Mouse (Mus musculus) adrenal gland, adult 10 weeks (tissue): Measurements from ENCODE around the gene Acsl6. TPM values are rescaled to one million over a fixed set of nuclear protein-coding genes. Genes with fewer than 3 reads are reported as not detected.

Experiments
- polyA plus RNA-seq: library from polyadenylated mRNA; stranded (reverse); fragments of 350-450 nt; fragmentation: Illumina TruSeq; extraction: RNeasy Lipid Tissue Mini Kit (QIAGEN cat#74804); gene quantifications from one replicate; pipeline ENCODE4 v1.2.3, GENCODE M21; 2014; ENCODE audit warnings: low read depth, low replicate concordance

The Acsl6 gene
- polyA plus RNA-seq, result 6.9 TPM

DNA sequence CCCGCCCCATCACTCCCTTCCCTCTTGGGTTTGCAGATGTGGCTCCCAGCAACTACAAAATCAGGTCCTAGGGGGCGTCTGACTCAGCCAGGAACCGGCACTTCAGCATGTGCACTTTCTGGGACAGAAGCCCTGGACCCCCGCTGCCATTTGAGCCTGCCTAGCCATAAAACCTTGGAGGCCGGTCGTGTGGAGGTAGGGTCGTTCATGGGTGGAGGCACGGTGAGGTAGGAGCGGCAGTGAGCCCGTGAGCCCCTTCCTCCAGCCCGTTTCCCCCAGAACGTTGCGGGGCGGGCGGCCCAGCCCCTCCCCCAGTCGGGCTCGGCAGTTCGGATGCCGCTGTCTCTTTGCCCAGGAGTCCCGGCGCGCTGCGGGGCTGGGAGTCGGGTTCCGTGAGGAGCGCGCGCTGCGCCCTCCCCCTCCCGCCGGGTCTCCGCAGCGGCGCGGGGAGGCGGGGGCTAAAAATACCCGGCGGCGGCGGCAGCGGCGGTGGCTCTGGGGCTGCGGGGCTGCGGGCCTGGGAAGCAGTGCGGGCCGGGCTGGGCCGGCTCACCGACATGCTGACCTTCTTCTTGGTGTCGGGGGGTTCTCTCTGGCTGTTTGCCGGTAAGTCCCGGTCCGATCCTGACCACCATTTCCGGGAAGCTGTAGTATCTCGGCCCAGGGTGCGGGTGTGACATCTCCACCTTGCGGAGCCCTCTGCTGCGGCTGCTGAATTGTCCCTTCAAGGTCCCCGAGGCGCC is at the start of gene Acsl6:
Gene Acsl6 (plus strand): TSS at position 71 of the 743 bp plus-strand sequence.

DNA sequence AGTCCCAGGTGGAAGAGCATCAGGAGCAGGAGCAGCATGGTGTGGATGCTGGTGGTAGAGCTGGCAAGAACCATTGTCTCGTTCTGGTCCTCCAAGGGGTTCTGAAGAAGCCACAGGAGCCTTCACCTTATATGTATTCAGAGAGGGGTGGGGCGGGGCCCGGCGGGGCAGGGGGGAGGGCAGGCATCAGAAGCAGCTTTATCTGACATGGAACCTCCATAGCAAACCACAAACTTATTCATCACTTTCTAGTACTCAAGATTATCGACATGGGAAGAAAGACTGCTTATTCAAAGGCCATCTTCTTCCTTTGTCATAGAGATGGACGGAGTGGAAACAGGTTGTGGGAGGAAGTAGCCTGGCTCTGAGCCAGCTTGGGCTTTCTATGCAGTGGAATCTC is 36.4 kb upstream of the Acsl6 start, which contains the start of gene Il3:
Gene Il3 (minus strand): TSS at position 101 of the 400 bp plus-strand sequence.

Other genes with a start within 250 kb of the Acsl6 start
- gene Pdlim4, start 234.8 kb upstream of the Acsl6 start, polyA plus RNA-seq, result not detected
- 4.4 TPM for gene P4ha2, start 203.7 kb upstream of the Acsl6 start, polyA plus RNA-seq
- not detected for gene Csf2, start 54.1 kb upstream of the Acsl6 start, polyA plus RNA-seq
- gene Il3, start 36.5 kb upstream of the Acsl6 start, polyA plus RNA-seq, result not detected
- not detected for gene Meikin, start 66.9 kb downstream of the Acsl6 start, polyA plus RNA-seq
- 82.0 TPM for gene Fnip1, start 134.4 kb downstream of the Acsl6 start, polyA plus RNA-seq
- 39.0 TPM for gene Rapgef6, start 219.0 kb downstream of the Acsl6 start, polyA plus RNA-seq